Mouse (Mus musculus) stomach, postnatal 0 days (tissue): ENCODE data around the gene 4632433K11Rik. TPM values are rescaled to one million over a fixed set of nuclear protein-coding genes. Genes with fewer than 3 reads are reported as not detected.

Experiments used
- ATAC-seq: fragments of 200-750 bp; cut with Nextera tagmentation; 2 replicates; pipeline ENCODE4 v1.8.0; 2017; ENCODE audit not compliant: low FRiP score, low TSS enrichment
- DNase-seq: peaks from one replicate; pipeline ENCODE4 v3.0.0-alpha.2; 2016; ENCODE audit warnings: low spot score
- H3K27ac ChIP-seq: fragments of 300-500 bp; sonication (generic); replicated peaks from 2 replicates; pipeline ENCODE4 v1.5.1; 2014; ENCODE audit warnings: mild to moderate bottlenecking, control low read depth
- H3K27me3 ChIP-seq: fragments of 300-500 bp; sonication (generic); 2 replicates; pipeline ENCODE4 v1.6.1; 2014; ENCODE audit warnings: low read length; ENCODE audit not compliant: control insufficient read depth, insufficient read depth
- H3K36me3 ChIP-seq: fragments of 300-500 bp; sonication (generic); 2 replicates; pipeline ENCODE4 v1.6.1; 2014; ENCODE audit warnings: low read length, mixed read lengths; ENCODE audit not compliant: control insufficient read depth, insufficient read depth
- H3K4me1 ChIP-seq: fragments of 300-500 bp; sonication (generic); replicated peaks from 2 replicates; pipeline ENCODE4 v1.6.1; 2014; ENCODE audit warnings: antibody characterized with exemption; ENCODE audit not compliant: control insufficient read depth, insufficient read depth
- H3K4me2 ChIP-seq: fragments of 300-500 bp; sonication (generic); replicated peaks from 2 replicates; pipeline ENCODE4 v1.6.1; 2014; ENCODE audit warnings: low read depth, mild to moderate bottlenecking, control low read depth, moderate library complexity
- H3K4me3 ChIP-seq: fragments of 300-500 bp; sonication (generic); 2 replicates; pipeline ENCODE4 v1.5.1; 2014; ENCODE audit warnings: low read depth, low read length, control low read depth
- H3K9ac ChIP-seq: fragments of 300-500 bp; sonication (generic); 2 replicates; pipeline ENCODE4 v1.6.1; 2014; ENCODE audit warnings: mild to moderate bottlenecking, low read length, control low read depth, mixed read lengths
- H3K9me3 ChIP-seq: fragments of 300-500 bp; sonication (generic); 2 replicates; pipeline ENCODE4 v1.6.1; 2016; ENCODE audit warnings: low read length; ENCODE audit not compliant: control insufficient read depth
- CTCF ChIP-seq: IDR thresholded peaks from 2 replicates; pipeline ENCODE4 v1.5.1; 2016; ENCODE audit warnings: antibody characterized with exemption, low read depth, mild to moderate bottlenecking, moderate library complexity
- EP300 ChIP-seq: optimal IDR thresholded peaks from 2 replicates; pipeline ENCODE3; 2016; ENCODE audit warnings: antibody characterized with exemption
- WGBS: fragments of 180-500 bp; shearing (Covaris S2); extraction: QIAGEN DNeasy Blood & Tissue Kit; methylation state at CpG from one replicate; pipeline ENCODE4 v1.1.7; 2014; 5-methylcytosine and 5-hydroxymethylcytosine counted together
- polyA plus RNA-seq: library from polyadenylated mRNA; unstranded; fragments of >200 nt; fragmentation: Nextera tagmentation; extraction: Ambion mirVana; gene quantifications from 2 replicates; pipeline ENCODE4 v1.2.1, GENCODE M21; 2015

The 4632433K11Rik gene
- polyA plus RNA-seq, 1 experiment from 2014 or later, result not detected

GRCm38 (mm10) chr7:5056651-5057263 lies 22.8 kb downstream of the 4632433K11Rik start:
- no peak for DNase-seq
- Histone ChIP-seq H3K9me3 (no peaks in the 10 kb centered on the region), H3K27ac (no peak overlapping the region), H3K27me3 (peaks cover 7% of the 10 kb centered on the region; the same call in 1 of the 2 replicates), H3K36me3 (no peaks in the 10 kb centered on the region), H3K4me3 (peak overlapping the region; percentile 51), H3K4me1 (peaks cover 10% of the 10 kb centered on the region), H3K4me2 (peak overlapping the region; percentile 69), H3K9ac (peak overlapping the region; percentile 63)
- TF ChIP-seq CTCF (no peak), EP300 (no peak)
- 2% methylated on average over 51 of the region's 55 CpGs for WGBS
- ATAC-seq, result no peak

DNA sequence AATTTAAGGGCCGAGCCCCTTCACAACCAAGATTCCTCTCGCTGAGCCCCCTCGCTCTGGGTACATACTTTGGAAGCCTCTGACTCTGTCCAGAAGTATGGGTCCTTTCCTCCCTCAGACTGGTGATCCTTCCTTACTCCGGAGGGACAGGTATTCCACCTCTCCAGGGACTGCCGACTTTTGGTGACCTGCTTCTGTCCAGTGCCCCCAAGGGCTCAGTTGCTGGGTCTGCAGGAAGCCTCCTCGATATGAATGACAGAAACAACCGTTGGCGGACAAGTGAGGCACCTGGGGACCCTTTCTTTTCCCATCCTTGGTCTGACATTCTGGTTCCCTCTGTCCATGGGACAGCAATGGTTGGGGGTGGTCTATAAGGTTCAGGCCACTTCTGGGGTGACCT lies 23.5 kb downstream of the 4632433K11Rik start:
- H3K36me3 ChIP-seq, result no peaks in the 10 kb centered on the region
- no peak for TF ChIP-seq EP300
- TF ChIP-seq CTCF, result no peak
- no peak for ATAC-seq
- peaks cover 7% of the 10 kb centered on the region; the same call in 1 of the 2 replicates for H3K27me3 ChIP-seq
- H3K4me3 ChIP-seq, result peak overlapping the region; percentile 51
- H3K9me3 ChIP-seq, result no peaks in the 10 kb centered on the region
- peak overlapping the region; percentile 69 for H3K4me2 ChIP-seq
- H3K4me1 ChIP-seq, result peaks cover 10% of the 10 kb centered on the region
- peak overlapping the region; percentile 63 for H3K9ac ChIP-seq
- no peak overlapping the region for H3K27ac ChIP-seq
- DNase-seq, result no peak
- 33% methylated on average over 8 of the region's 8 CpGs for WGBS

DNA sequence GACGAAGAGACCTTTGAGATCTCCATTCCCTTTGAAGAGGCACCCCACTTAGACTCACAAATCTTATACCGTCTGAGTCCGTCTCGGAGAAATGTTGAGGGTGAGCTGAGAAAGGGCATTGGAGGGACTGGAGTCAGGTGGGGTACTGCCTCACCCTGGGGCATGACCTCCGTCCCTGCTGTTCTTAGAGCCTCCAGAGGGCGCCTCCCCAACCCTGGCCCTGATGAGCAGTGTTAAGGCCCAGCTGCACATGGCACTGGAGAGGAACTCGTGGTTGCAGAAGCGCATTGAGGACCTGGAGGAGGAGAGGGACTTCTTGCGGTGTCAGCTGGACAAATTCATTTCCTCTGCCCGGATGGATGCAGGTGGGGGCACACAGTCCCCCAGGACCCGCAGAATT lies 23.9 kb downstream of the 4632433K11Rik start:
- Histone ChIP-seq H3K4me3 (no peak overlapping the region), H3K4me1 (peaks cover 8% of the 10 kb centered on the region), H3K36me3 (no peaks in the 10 kb centered on the region), H3K4me2 (no peak overlapping the region), H3K27ac (no peak overlapping the region), H3K9me3 (no peaks in the 10 kb centered on the region), H3K27me3 (peaks cover 7% of the 10 kb centered on the region; the same call in 1 of the 2 replicates), H3K9ac (no peak overlapping the region)
- WGBS, result 46% methylated on average over 11 of the region's 11 CpGs
- TF ChIP-seq CTCF (peak; percentile 45), EP300 (no peak)
- DNase-seq (no peak), ATAC-seq (no peak)

DNA sequence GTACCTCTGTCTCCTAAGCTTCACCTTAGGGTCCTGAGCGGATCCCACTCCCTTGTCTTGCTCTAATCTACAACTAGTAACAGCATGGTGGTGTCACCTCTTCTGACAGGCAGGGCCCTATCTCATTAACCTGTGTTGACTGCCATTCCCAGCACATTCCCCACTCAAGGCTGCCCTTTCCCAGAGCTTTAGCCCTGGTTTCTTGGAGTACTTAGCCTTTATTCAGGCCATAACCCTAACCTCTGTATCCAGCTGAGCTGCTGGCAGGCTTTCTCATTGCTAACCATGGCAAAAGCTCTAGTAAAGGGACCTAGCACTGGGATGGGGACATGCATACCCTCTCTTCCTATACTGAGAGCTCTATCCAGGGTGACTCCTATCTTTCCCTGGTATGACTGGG lies 24.7 kb downstream of the 4632433K11Rik start:
- H3K27me3 ChIP-seq, result peaks cover 7% of the 10 kb centered on the region; the same call in 1 of the 2 replicates
- ATAC-seq, result no peak

DNA sequence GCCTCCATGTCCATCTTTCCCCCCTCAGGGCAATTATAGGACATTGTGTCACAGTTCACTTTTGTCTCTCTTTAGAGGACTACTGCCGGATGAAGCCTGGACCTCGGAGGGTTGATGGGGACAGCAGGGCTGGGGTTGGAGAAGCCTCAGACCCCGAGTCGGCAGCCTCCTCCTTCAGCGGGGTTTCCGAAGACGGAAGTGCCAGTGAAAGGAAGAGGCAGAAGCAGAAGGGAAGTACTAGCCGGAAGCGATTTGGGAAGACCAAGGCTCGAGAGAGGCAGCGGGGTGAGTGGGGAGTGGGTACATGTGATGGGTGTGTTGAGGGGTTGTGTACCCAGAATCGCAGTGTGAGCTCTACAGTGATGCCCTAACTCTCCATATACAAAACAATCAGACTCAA lies 25.5 kb downstream of the 4632433K11Rik start:
- peaks cover 7% of the 10 kb centered on the region; the same call in 1 of the 2 replicates for H3K27me3 ChIP-seq
- no peak for DNase-seq
- H3K4me1 ChIP-seq, result 0 out of 2 replicates have a peak, but pooled peaks cover 4% of the 10 kb centered on the region
- no peak overlapping the region for H3K27ac ChIP-seq
- WGBS, result 94% methylated on average over 12 of the region's 12 CpGs
- H3K4me3 ChIP-seq, result no peak overlapping the region
- H3K4me2 ChIP-seq, result no peak overlapping the region
- no peak for ATAC-seq
- H3K9me3 ChIP-seq, result no peaks in the 10 kb centered on the region
- H3K36me3 ChIP-seq, result no peaks in the 10 kb centered on the region
- no peak overlapping the region for H3K9ac ChIP-seq
- TF ChIP-seq CTCF (no peak), EP300 (no peak)

More for the DNA sequence above, 24.7 kb downstream of the 4632433K11Rik start:
- Histone ChIP-seq H3K4me2 (no peak overlapping the region), H3K27ac (no peak overlapping the region), H3K9ac (no peak overlapping the region), H3K4me3 (no peak overlapping the region), H3K36me3 (no peaks in the 10 kb centered on the region), H3K4me1 (0 out of 2 replicates have a peak, but pooled peaks cover 4% of the 10 kb centered on the region), H3K9me3 (no peaks in the 10 kb centered on the region)
- TF ChIP-seq EP300 (no peak), CTCF (no peak)
- DNase-seq, result no peak
- 100% methylated on average over 1 of the region's 1 CpGs for WGBS

- ATAC-seq, result no peak
- 4% methylated on average over 25 of the region's 27 CpGs for WGBS
- no peak for TF ChIP-seq EP300
- TF ChIP-seq CTCF, result peak; percentile 87
- peak overlapping the region; percentile 96 for H3K9ac ChIP-seq
- H3K9me3 ChIP-seq, result no peaks in the 10 kb centered on the region
- no peaks in the 10 kb centered on the region for H3K36me3 ChIP-seq
- H3K4me2 ChIP-seq, result peak overlapping the region; percentile 90
- peak; percentile 84 for DNase-seq
- H3K27me3 ChIP-seq, result peaks cover 5% of the 10 kb centered on the region; the same call in 1 of the 2 replicates
- H3K4me3 ChIP-seq, result peak overlapping the region; percentile 67
- H3K4me1 ChIP-seq, result 0 out of 2 replicates have a peak, but pooled peaks cover 4% of the 10 kb centered on the region
- H3K27ac ChIP-seq, result peak overlapping the region; percentile 99
Measured at GRCm38 (mm10) chr7:5060239-5060731, 26.4 kb downstream of the 4632433K11Rik start.
